Comparison of ENCODE assay signal across 19 mouse cellular contexts in the genomic region with DNA sequence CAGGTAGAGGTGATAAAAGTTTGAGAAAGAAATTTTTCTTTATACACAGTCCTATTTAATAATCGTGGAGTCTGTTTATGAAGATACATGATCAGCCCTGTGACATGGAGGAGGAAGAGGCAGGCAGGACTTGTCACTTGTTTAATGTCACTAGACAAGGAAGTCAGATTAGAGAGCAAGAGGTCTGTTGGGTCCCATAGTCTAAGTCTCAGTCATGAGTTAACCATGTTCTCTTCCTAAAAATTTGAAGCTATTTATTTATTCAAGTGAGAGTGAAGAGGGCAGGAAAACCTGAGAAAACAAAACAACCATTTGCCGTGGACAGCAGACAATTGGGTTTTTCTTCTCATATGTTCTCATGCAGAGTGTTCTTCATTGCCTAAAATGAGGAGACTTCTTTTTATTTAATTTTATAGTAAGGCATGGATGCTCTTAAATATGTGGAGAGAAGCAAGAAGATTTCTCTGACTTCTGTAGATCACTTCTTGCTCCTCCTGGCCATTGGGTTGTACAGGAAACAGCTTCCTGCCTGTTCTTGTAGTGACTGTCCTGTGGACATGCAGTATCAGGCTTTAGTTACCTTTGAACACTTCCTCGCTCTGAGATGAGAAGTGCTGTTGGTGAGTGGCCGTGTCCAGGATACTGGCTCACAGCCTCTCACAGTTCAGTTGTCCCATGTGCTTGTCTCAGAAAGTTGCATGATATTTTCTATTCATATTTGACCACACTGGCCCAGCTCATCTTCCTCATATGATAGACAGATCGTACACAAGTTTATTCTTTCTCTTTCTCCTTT. TPM values are rescaled to one million over a fixed set of nuclear protein-coding genes. Genes with fewer than 3 reads are reported as not detected.
DNase-seq lines count a peak whose midpoint lies in the region; ATAC-seq and TF ChIP-seq lines count a peak whose summit lies in the region.
"Had no signal": no experiment of that assay in that cellular context is flagged by ENCODE, and none has a peak within 500 bp of the region (broad histone marks: within the 10 kb centered on the region; RNA-seq: fewer than 3 reads in every experiment).

No protein-coding gene starts in this region.

- no peak for TF ChIP-seq EP300 in lung, postnatal 0 days (IDR thresholded peaks at IDR 0.05)

- no peak overlapping the region for H3K4me3 ChIP-seq in heart, embryonic 14.5 days (ENCODE audit: control insufficient read depth in 1 of 2, insufficient read depth in 1 of 2, low read depth in 1 of 2, low read length in 2 of 2)
- H3K4me3 ChIP-seq in lung, postnatal 0 days (ENCODE audit: low read depth, low read length) = no peak overlapping the region
- H3K4me3 ChIP-seq in embryonic fibroblast, embryonic 13.5 days (ENCODE audit: insufficient read depth, low read length) = no peak overlapping the region
- H3K4me3 ChIP-seq: forebrain, embryonic 15.5 days; hindbrain, embryonic 10.5 days; limb, embryonic 13.5 days; midbrain, embryonic 12.5 days; neural tube, embryonic 13.5 days had no signal

- peaks cover 14 to 42% of the 10 kb centered on the region in 2 experiments for H3K4me1 ChIP-seq in heart, embryonic 14.5 days (ENCODE audit: control insufficient read depth in 2 of 2, insufficient read depth in 2 of 2, low read length in 2 of 2)
- peaks cover 10% of the 10 kb centered on the region; the same call in 1 of the 2 replicates for H3K4me1 ChIP-seq in lung, postnatal 0 days (ENCODE audit: insufficient read depth, low read depth, low read length)
- peaks cover 25% of the 10 kb centered on the region for H3K4me1 ChIP-seq in embryonic fibroblast, embryonic 13.5 days (ENCODE audit: control insufficient read depth, insufficient read depth, low read length)
- H3K4me1 ChIP-seq: forebrain, embryonic 15.5 days; limb, embryonic 13.5 days had no signal

- DNase-seq in heart, postnatal 4 days = no peak
- DNase-seq in lung, postnatal 0 days (ENCODE audit: low spot score) = no peak
- DNase-seq in lung, postnatal 36 days = no peak
- no peak for DNase-seq in frontal cortex, adult 2 months (ENCODE audit: extremely low spot score in 1 of 2, low spot score in 1 of 2)
- DNase-seq in embryo, embryonic 11 days = no peak
- DNase-seq: adrenal gland, postnatal 10 days; cerebellum, adult 11-12 months; cerebellum, postnatal 25 days; right cerebral cortex, postnatal 25 days; thymus, postnatal 14 days had no signal

- ATAC-seq in heart, embryonic 14.5 days (ENCODE audit: insufficient number of reproducible peaks, insufficient read depth, low FRiP score, low read depth) = no peak
- peak; percentile 32; the same call in 1 of the 2 replicates for ATAC-seq in lung, postnatal 0 days
- ATAC-seq: CD4-positive, CD25-positive, alpha-beta regulatory T cell, adult 4 months; forebrain, embryonic 15.5 days had no signal

- H3K9me3 ChIP-seq in heart, embryonic 14.5 days (ENCODE audit: control insufficient read depth, low read length) = no peaks in the 10 kb centered on the region
- no peaks in the 10 kb centered on the region for H3K9me3 ChIP-seq in lung, postnatal 0 days (ENCODE audit: low read length)
- H3K9me3 ChIP-seq: forebrain, embryonic 15.5 days; hindbrain, embryonic 10.5 days; limb, embryonic 13.5 days; midbrain, embryonic 12.5 days; neural tube, embryonic 13.5 days had no signal

- no peak for TF ChIP-seq CTCF in lung, postnatal 0 days (IDR thresholded peaks at IDR 0.05)
- TF ChIP-seq CTCF in embryonic fibroblast, embryonic 13.5 days (IDR thresholded peaks at IDR 0.05; ENCODE audit: borderline replicate concordance, insufficient read depth, low read length) = no peak

- no peaks in the 10 kb centered on the region for H3K27me3 ChIP-seq in heart, embryonic 14.5 days (ENCODE audit: control insufficient read depth, insufficient read depth, low read length)
- H3K27me3 ChIP-seq in lung, postnatal 0 days (replicated peaks; ENCODE audit: insufficient read depth, low read length) = no peaks in the 10 kb centered on the region
- H3K27me3 ChIP-seq: forebrain, embryonic 15.5 days; limb, embryonic 13.5 days; midbrain, embryonic 12.5 days; neural tube, embryonic 13.5 days had no signal

- no peak overlapping the region for H3K9ac ChIP-seq in heart, embryonic 14.5 days (ENCODE audit: low read length)
- H3K9ac ChIP-seq in lung, postnatal 0 days (replicated peaks; ENCODE audit: low read depth) = no peak overlapping the region
- H3K9ac ChIP-seq: forebrain, embryonic 15.5 days; limb, embryonic 13.5 days; midbrain, embryonic 12.5 days; neural tube, embryonic 13.5 days had no signal

- H3K4me2 ChIP-seq in heart, embryonic 14.5 days (ENCODE audit: low read length) = peak overlapping the region; percentile 1; the same call in 1 of the 2 replicates
- H3K4me2 ChIP-seq in lung, postnatal 0 days (replicated peaks; ENCODE audit: low read depth, low read length) = 0 out of 2 replicates have a peak overlapping the region, but pooled peaks have one; percentile 25
- H3K4me2 ChIP-seq: forebrain, embryonic 15.5 days; limb, embryonic 13.5 days; midbrain, embryonic 12.5 days; neural tube, embryonic 13.5 days had no signal

- no peak for TF ChIP-seq POLR2A in embryonic fibroblast, embryonic 13.5 days (IDR thresholded peaks at IDR 0.05; ENCODE audit: low read depth, low read length)

- H3K27ac ChIP-seq in heart, embryonic 14.5 days (replicated peaks in 1 of 2; ENCODE audit: control insufficient read depth in 1 of 2, insufficient read depth in 1 of 2, low read depth in 2 of 2, low read length in 2 of 2) = peak overlapping the region; percentile 41 to 46; a peak in 2 of 4 replicates
- H3K27ac ChIP-seq in lung, postnatal 0 days (ENCODE audit: low read length) = 0 out of 2 replicates have a peak overlapping the region, but pooled peaks have one; percentile 48
- H3K27ac ChIP-seq in embryonic fibroblast, embryonic 13.5 days (ENCODE audit: insufficient read depth, low read length) = peak overlapping the region; percentile 69; the same call in 1 of the 2 replicates
- H3K27ac ChIP-seq: forebrain, embryonic 15.5 days; hindbrain, embryonic 10.5 days; limb, embryonic 13.5 days; midbrain, embryonic 12.5 days; neural tube, embryonic 13.5 days; stomach, postnatal 0 days had no signal

- WGBS in heart, embryonic 14.5 days = 48% methylated on average over 5 of the region's 5 CpGs
- WGBS in lung, postnatal 0 days = 38% methylated on average over 5 of the region's 5 CpGs

- H3K36me3 ChIP-seq in heart, embryonic 14.5 days (ENCODE audit: control insufficient read depth, insufficient read depth, low read length) = peaks cover 43% of the 10 kb centered on the region
- no peaks in the 10 kb centered on the region for H3K36me3 ChIP-seq in lung, postnatal 0 days (ENCODE audit: insufficient read depth, low read length)
- H3K36me3 ChIP-seq: forebrain, embryonic 15.5 days; hindbrain, embryonic 10.5 days; limb, embryonic 13.5 days; midbrain, embryonic 12.5 days; neural tube, embryonic 13.5 days had no signal

RNA-seq across cellular contexts. Expression of a gene that starts 22.1 kb away (rescaled TPM):
- 46.9 and 60.9 TPM in 2 replicates for polyA plus RNA-seq in heart, embryonic 14.5 days (2014; fragmentation: Nextera tagmentation; extraction: Ambion mirVana)
- total RNA-seq in heart, postnatal 4 days (2021) = 100 to 1,000 TPM; 116 to 133 TPM
- polyA plus RNA-seq in lung, postnatal 0 days (2015; fragmentation: Nextera tagmentation; extraction: Ambion mirVana) = 21.3 and 35.3 TPM in 2 replicates
- polyA plus RNA-seq in embryonic fibroblast, embryonic 13.5 days (2011; ENCODE audit: insufficient read length, low read depth, missing spikeins) = 188 and 357 TPM in 2 replicates
- polyA plus RNA-seq in frontal cortex, adult 2 months (2012; rRNA removed) = 2.4 and 3.0 TPM in 2 replicates
- polyA plus RNA-seq: CD4-positive, CD25-positive, alpha-beta regulatory T cell, adult 4 months had no signal

RNA-seq across cellular contexts. Expression of a gene that starts 53.9 kb away (rescaled TPM):
- polyA plus RNA-seq in heart, embryonic 14.5 days (2014; fragmentation: Nextera tagmentation; extraction: Ambion mirVana) = 12.4 and 16.2 TPM in 2 replicates
- total RNA-seq in heart, postnatal 4 days (2021) = 10 to 100 TPM; 10.4 to 10.6 TPM
- 4.4 and 4.8 TPM in 2 replicates for polyA plus RNA-seq in lung, postnatal 0 days (2015; fragmentation: Nextera tagmentation; extraction: Ambion mirVana)
- 7.9 and 8.4 TPM in 2 replicates for polyA plus RNA-seq in embryonic fibroblast, embryonic 13.5 days (2011; ENCODE audit: insufficient read length, low read depth, missing spikeins)
- 5.1 and 5.8 TPM in 2 replicates for polyA plus RNA-seq in frontal cortex, adult 2 months (2012; rRNA removed)
- polyA plus RNA-seq: CD4-positive, CD25-positive, alpha-beta regulatory T cell, adult 4 months had no signal
